Mouse (Mus musculus) right cerebral cortex, adult 2 months (tissue): ENCODE results near the gene Ngef.

ENCODE experiments used
- DNase-seq, 2 experiments: peaks; one replicate each; pipeline ENCODE4 v3.0.0; 2021 to 2022; ENCODE audit warnings: low spot score in 2 of 2

The Ngef gene

DNA sequence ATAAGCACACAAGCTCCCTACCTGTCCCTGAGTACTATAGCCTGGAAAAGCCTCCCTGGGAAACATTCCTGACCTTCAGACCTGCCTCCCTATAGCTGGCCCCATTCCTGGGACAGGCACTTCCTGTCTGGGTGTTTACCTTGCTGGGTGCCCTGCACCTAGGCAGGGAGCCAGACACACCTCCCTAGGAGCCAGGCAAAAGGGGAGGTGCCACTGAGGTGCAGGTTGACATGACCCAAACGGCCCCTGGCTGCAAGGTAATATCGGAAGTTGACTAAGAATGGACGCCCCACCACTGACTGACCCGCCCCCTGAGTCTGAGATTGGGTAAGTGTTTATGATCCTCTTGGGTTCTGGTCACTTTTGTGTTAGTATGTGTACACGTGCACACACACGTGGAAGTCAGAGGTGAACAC is at the start of gene Ngef:
Gene Ngef, minus strand, starts transcription at position 71 of the 416 bp plus-strand sequence.
- DNase-seq = no peak

DNA sequence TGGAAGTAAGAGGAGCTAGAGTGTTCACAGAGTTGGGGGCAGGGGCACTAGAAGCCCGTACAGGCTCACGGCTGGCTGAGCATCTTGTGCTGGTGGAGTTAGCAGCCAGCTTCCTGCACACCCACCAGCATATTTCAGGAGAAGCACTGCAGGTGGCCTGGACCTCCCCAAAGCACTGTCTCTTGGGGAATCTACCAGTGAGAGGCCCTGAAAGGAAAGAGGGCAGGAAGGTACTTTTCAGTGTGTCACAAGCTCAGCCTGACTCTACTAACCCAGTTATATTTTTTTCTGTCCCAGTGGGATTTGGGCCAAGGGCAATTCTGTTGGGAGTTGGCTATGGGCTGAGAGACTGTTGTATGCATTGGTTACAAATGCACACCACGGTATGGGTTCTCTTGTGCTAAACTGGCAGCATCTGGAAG is 48.2 kb upstream of the Ngef start:
- peak; percentile 45 for DNase-seq

DNA sequence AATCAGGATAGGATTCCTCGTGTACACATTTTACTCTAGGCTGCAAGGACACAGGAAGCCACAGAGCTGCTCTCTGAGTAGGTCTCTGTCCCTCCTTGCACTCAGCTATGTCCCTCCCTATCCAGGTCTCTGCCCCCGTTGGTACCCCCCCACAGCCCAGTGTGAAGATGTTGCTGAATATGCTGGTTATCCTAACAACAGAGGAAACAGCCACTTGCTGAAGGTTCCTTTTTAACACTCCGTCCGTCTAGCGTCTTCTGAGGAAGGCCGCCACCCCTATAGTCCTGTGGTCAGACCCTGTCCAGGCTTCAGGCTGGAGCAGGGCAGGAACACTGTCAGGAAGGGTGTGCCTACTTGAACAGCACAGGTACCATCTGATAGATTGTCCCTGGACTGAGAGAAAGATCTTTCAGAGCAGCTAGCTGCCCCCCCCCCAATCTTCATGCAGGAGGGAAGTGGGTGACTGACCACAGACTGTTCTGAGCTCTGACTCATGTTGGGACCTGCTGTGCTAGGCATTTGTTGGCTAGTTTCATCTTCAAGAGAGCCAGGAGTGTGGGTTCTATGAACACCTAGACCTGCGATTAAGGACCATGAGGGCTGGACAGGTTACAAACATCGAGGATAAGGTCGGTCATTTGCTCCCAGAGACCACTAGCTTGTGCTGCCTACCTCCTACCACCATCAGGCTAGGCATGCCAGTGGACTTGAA is 47.6 kb upstream of the Ngef start:
- DNase-seq = no peak

GRCm38 (mm10) chr1:87620693-87621092 is 47.0 kb upstream of the Ngef start:
- DNase-seq = no peak

GRCm38 (mm10) chr1:87620211-87620668 is 46.6 kb upstream of the Ngef start, which contains the start of gene Inpp5d:
TSS of gene Inpp5d (plus strand) at chr1:87620312.
- DNase-seq = no peak

GRCm38 (mm10) chr1:87614576-87615295 is 41.1 kb upstream of the Ngef start:
- DNase-seq = no peak

GRCm38 (mm10) chr1:87608416-87609046 is 34.9 kb upstream of the Ngef start:
- DNase-seq = peak in 1 of 2 experiments; percentile 52

- peak; percentile 68 to 78 for DNase-seq
Measured at GRCm38 (mm10) chr1:87607385-87608091, 33.9 kb upstream of the Ngef start.

GRCm38 (mm10) chr1:87605296-87605695 is 31.6 kb upstream of the Ngef start:
- DNase-seq = peak; percentile 41 to 42

GRCm38 (mm10) chr1:87603389-87603788 is 29.7 kb upstream of the Ngef start:
- peak; percentile 44 to 57 for DNase-seq

DNA sequence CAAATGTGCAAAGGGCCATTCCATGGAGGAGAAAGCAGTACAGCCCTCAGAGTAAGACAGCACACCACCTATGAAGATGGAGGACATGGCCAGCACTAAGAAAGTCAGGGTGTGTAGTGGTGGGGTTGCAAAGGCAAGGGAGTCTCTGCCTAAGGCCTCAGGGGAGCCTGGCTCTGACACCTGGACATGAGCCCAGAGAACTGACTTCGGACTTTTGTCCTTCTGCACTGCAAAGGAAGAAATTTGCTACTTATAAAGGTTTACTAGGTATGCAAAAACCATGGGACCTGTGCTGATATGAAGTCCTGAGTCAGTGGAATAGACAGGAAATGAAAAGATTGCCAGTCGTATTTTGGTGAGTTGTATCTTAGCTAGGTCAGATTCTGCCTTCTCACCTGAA is 28.1 kb upstream of the Ngef start:
- DNase-seq = no peak

DNA sequence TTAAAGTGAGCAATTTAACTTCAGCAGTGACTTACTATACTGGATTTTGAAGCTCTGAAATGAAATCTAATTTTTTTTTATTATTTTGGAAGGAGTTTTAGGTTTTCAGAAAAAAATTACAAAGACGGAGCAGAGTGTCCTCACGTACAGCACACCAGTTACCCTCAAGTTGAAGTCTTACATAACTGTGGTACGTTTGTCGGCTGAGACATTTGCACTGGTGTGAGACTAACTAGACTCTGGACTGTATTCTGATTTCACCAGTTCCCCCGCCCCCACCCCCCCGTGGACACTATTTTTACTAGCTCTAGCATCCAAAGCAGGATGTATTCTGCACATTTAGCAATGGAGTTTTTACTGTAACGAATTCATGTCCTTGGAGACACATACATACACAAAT is 26.9 kb upstream of the Ngef start:
- DNase-seq = no peak

- DNase-seq = no peak
Measured at GRCm38 (mm10) chr1:87594671-87595070, 21.0 kb upstream of the Ngef start.

- DNase-seq = peak; percentile 59 to 68
Measured at GRCm38 (mm10) chr1:87594261-87594660, 20.6 kb upstream of the Ngef start.

DNA sequence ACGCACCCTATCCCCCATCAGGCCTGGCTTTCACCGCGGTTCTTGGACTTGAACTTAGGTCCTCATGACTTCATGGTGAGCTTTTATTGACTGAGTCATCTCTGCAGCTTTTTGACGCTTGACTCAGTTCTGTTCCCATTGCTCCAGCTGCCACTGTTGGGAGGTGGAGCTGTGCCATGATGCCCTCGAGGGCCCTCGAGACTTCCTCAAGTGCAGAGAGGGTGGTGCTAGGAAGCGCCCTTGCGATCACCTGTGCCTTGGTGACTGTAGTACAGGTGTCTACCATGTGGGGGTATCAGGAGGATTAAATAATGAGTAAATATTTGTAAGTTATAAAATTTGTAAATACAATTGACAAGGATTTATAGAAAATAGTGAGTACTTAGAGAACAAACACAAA is 16.3 kb upstream of the Ngef start:
- DNase-seq = no peak

DNA sequence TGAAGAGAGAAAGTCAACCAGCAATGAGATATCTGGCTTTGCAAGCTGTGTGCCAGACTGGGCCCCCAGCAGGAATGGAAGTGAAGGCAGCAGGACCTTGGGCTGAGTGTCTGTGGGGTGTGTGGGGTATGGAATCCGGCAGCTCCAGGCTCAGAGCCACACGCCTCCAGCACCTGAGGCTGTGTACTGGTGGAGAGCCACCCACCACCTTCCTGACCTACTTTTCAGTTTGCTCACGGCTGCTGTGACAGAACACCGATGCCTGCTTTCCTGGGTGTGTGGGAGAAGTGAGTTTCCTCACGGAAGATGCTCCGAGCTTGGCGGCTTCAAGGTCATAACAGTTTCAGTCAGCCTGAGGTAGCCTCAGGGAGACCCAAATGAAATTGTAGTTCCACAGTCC is 15.5 kb upstream of the Ngef start:
- DNase-seq = peak; percentile 70 to 72

- DNase-seq = no peak
Measured at GRCm38 (mm10) chr1:87580824-87581223, 7.2 kb upstream of the Ngef start.

GRCm38 (mm10) chr1:87578965-87579364 is 5.3 kb upstream of the Ngef start:
- no peak for DNase-seq

GRCm38 (mm10) chr1:87574785-87575184 is 1.1 kb upstream of the Ngef start:
- DNase-seq = peak in 1 of 2 experiments; percentile 42

DNA sequence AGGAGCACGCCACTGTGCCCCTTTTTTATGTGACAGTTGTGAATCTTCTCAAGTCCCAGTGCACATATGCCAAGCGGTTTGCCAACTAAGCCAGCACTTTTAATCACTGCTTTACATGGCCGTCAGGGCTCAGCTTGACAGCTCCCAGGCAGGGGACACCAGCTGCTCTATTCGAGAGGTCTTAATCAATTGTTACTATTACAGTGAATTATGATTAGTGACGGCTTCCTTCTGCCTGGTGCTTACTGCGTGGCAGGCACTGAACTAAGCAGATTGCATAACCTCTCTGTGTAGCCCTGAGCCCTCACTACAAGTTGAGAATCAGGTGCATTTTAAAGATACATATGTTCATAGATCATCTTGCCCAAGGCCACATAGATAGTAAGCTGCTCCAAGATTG is 683 bp upstream of the Ngef start:
- DNase-seq = no peak

DNA sequence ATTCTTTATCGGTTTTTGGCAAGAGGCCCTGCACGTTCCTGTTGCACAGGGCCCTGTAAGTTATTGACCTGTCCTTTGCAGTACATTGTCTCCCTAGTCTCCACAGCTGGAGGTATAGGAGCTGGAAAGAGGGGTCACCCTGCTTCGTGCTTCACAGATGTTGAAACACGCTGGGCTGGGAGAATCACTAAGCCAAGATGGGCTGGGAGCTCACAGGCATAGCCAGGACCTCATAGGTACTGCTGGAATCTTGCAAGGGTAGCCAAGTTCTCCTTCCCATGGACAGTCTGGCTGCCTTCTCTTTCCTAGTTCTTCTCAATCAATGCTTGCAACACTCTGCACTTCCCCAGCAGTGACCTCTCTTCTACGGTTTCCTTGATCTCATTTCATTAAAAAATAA is 409 bp downstream of the Ngef start:
- DNase-seq = no peak

GRCm38 (mm10) chr1:87568398-87568797 is 5.3 kb downstream of the Ngef start:
- no peak for DNase-seq
